Mouse (Mus musculus) heart, embryonic 14.5 days (tissue): ENCODE data around the gene Hspa4. TPM values are rescaled to one million over a fixed set of nuclear protein-coding genes. Genes with fewer than 3 reads are reported as not detected.

Experiments used
- polyA plus RNA-seq: library from polyadenylated mRNA; unstranded; fragments of >200 nt; fragmentation: Nextera tagmentation; extraction: Ambion mirVana; gene quantifications from 2 replicates; pipeline ENCODE4 v1.2.1, GENCODE M21; 2014

The Hspa4 gene
- polyA plus RNA-seq, 1 experiment from 2014 or later: 66.8 TPM

Other genes with a start within 250 kb of the Hspa4 start
- 15.8 and 17.5 TPM in 2 replicates for gene Zcchc10, start 24.2 kb upstream of the Hspa4 start, polyA plus RNA-seq
- 56.2 and 72.9 TPM in 2 replicates for gene Aff4, start 50.4 kb upstream of the Hspa4 start, polyA plus RNA-seq
- not detected in 2 replicates for gene Leap2, start 122.7 kb upstream of the Hspa4 start, polyA plus RNA-seq
- gene Uqcrq, start 130.4 kb upstream of the Hspa4 start, polyA plus RNA-seq: 1,378 and 1,424 TPM in 2 replicates
- gene Gdf9, start 130.6 kb upstream of the Hspa4 start, polyA plus RNA-seq: 1.4 and 1.7 TPM in 2 replicates
- 0.16 TPM in 1 of 2 replicates, not detected in the other for gene Gm10447, start 156.7 kb upstream of the Hspa4 start, polyA plus RNA-seq
- 2.3 and 2.5 TPM in 2 replicates for gene Shroom1, start 156.7 kb upstream of the Hspa4 start, polyA plus RNA-seq
- gene Gm9837, start 170.0 kb upstream of the Hspa4 start, polyA plus RNA-seq: not detected in 2 replicates
- gene Gm9945, start 179.7 kb upstream of the Hspa4 start, polyA plus RNA-seq: not detected in 2 replicates
- 0.18 and 0.26 TPM in 2 replicates for gene Sowaha, start 179.8 kb upstream of the Hspa4 start, polyA plus RNA-seq
- gene Sept8, start 218.8 kb upstream of the Hspa4 start, polyA plus RNA-seq: 17.4 and 18.8 TPM in 2 replicates